In genomic region chr13:51729887-51730361, GRCm38 (mm10) we compare ENCODE assay signal across 8 mouse cellular contexts.
DNase-seq lines count a peak whose midpoint lies in the region; ATAC-seq and TF ChIP-seq lines count a peak whose summit lies in the region.

No protein-coding gene starts in this region.

- no peaks in the 10 kb centered on the region for H3K27me3 ChIP-seq in heart, embryonic 14.5 days (ENCODE audit: control insufficient read depth, insufficient read depth, low read length)
- no peaks in the 10 kb centered on the region for H3K27me3 ChIP-seq in embryonic facial prominence, embryonic 10.5 days (replicated peaks; ENCODE audit: low read depth, poor library complexity, severe bottlenecking)
- H3K27me3 ChIP-seq in limb, embryonic 14.5 days (ENCODE audit: control insufficient read depth, insufficient read depth, low read length), result no peaks in the 10 kb centered on the region

- H3K36me3 ChIP-seq in heart, embryonic 14.5 days (ENCODE audit: control insufficient read depth, insufficient read depth, low read length), result no peaks in the 10 kb centered on the region
- H3K36me3 ChIP-seq in embryonic facial prominence, embryonic 10.5 days (replicated peaks), result no peaks in the 10 kb centered on the region
- H3K36me3 ChIP-seq in limb, embryonic 14.5 days (ENCODE audit: control insufficient read depth, insufficient read depth, low read length), result no peaks in the 10 kb centered on the region

- no peak for DNase-seq in heart, adult 18-20 months
- peak; percentile 57 for DNase-seq in CD4-positive helper T cell, adult 2 months (ENCODE audit: low read depth, low spot score)
- peak; percentile 66 for DNase-seq in embryonic facial prominence, embryonic 10.5 days (ENCODE audit: low spot score)
- DNase-seq in limb, embryonic 14.5 days (ENCODE audit: low spot score), result no peak
- DNase-seq in thymus, postnatal 25 days, result peak; percentile 77
- DNase-seq in kidney, postnatal 10 days, result no peak

- H3K9me3 ChIP-seq in heart, embryonic 14.5 days (ENCODE audit: control insufficient read depth, low read length), result no peaks in the 10 kb centered on the region
- no peaks in the 10 kb centered on the region for H3K9me3 ChIP-seq in embryonic facial prominence, embryonic 10.5 days
- no peaks in the 10 kb centered on the region for H3K9me3 ChIP-seq in limb, embryonic 14.5 days (ENCODE audit: control insufficient read depth, low read length)

- no peak overlapping the region for H3K4me2 ChIP-seq in heart, embryonic 14.5 days (ENCODE audit: low read length)
- H3K4me2 ChIP-seq in limb, embryonic 14.5 days (replicated peaks; ENCODE audit: low read depth, low read length, severe bottlenecking), result no peak overlapping the region

- no peak overlapping the region for H3K4me3 ChIP-seq in heart, embryonic 14.5 days (ENCODE audit: control insufficient read depth in 1 of 2, insufficient read depth in 1 of 2, low read depth in 1 of 2, low read length in 2 of 2)
- no peak overlapping the region for H3K4me3 ChIP-seq in embryonic facial prominence, embryonic 10.5 days
- no peak overlapping the region for H3K4me3 ChIP-seq in limb, embryonic 14.5 days (replicated peaks; ENCODE audit: low read length)

- H3K4me1 ChIP-seq in heart, embryonic 14.5 days (ENCODE audit: control insufficient read depth in 2 of 2, insufficient read depth in 2 of 2, low read length in 2 of 2), result peaks cover 5 to 19% of the 10 kb centered on the region in 2 experiments
- peaks cover 68% of the 10 kb centered on the region for H3K4me1 ChIP-seq in embryonic facial prominence, embryonic 10.5 days
- H3K4me1 ChIP-seq in limb, embryonic 14.5 days (ENCODE audit: control insufficient read depth, insufficient read depth, low read length), result peaks cover 16% of the 10 kb centered on the region; the same call in 1 of the 2 replicates

- WGBS in heart, embryonic 14.5 days, result 11% methylated on average over 4 of the region's 4 CpGs
- 17% methylated on average over 4 of the region's 4 CpGs for WGBS in embryonic facial prominence, embryonic 10.5 days
- WGBS in limb, embryonic 14.5 days, result 13% methylated on average over 4 of the region's 4 CpGs

- peak overlapping the region; percentile 2; the same call in 1 of the 2 replicates for H3K9ac ChIP-seq in heart, embryonic 14.5 days (ENCODE audit: low read length)
- H3K9ac ChIP-seq in limb, embryonic 14.5 days (ENCODE audit: low read depth, low read length, severe bottlenecking), result no peak overlapping the region

- ATAC-seq in heart, embryonic 14.5 days (ENCODE audit: insufficient number of reproducible peaks, insufficient read depth, low FRiP score, low read depth), result no peak
- ATAC-seq in limb, embryonic 14.5 days (ENCODE audit: low FRiP score, low read depth), result 0 out of 2 replicates have a peak, but pooled peaks have one; percentile 19
- ATAC-seq in frontal cortex, adult (ENCODE audit: low TSS enrichment), result no peak

- peak overlapping the region in 1 of 2 experiments; percentile 49; a peak in 1 of 4 replicates for H3K27ac ChIP-seq in heart, embryonic 14.5 days (replicated peaks in 1 of 2; ENCODE audit: control insufficient read depth in 1 of 2, insufficient read depth in 1 of 2, low read depth in 2 of 2, low read length in 2 of 2)
- peak overlapping the region; percentile 63 for H3K27ac ChIP-seq in embryonic facial prominence, embryonic 10.5 days (replicated peaks)
- no peak overlapping the region for H3K27ac ChIP-seq in limb, embryonic 14.5 days (replicated peaks; ENCODE audit: low read depth, low read length)

- no peak for TF ChIP-seq POLR2A in limb, embryonic 14.5 days (IDR thresholded peaks at IDR 0.05; ENCODE audit: borderline replicate concordance, extremely low read depth, insufficient read depth, insufficient read length)

Comparison
In these comparisons a context has a peak if more than half of its experiments do, and no peak if none do; other contexts are left out.
1. DNase-seq: peak in CD4-positive helper T cell, adult 2 months (single experiment), embryonic facial prominence, embryonic 10.5 days (single experiment) and thymus, postnatal 25 days (single experiment); none in heart, adult 18-20 months (0 of 2), limb, embryonic 14.5 days (single experiment) and kidney, postnatal 10 days (single experiment).